Mouse (Mus musculus) fat pad, adult 2 months (tissue): ENCODE data around the gene Rab11a.
A peak's percentile ranks its signal among the peaks of the same experiment; 100 is the strongest.
"Not testable (repeated sequence)": the region's sequence is repeated elsewhere in the genome, so short reads cannot be mapped to it uniquely, and the experiment has no call there.

ENCODE experiments used
- DNase-seq: peaks from one replicate; pipeline ENCODE4 v3.0.0-alpha.2; 2011; ENCODE audit warnings: low read depth, low spot score; ENCODE audit errors: extremely low read depth

Rab11a gene

GRCm38 (mm10) chr9:64696404-64696803 lies 41.2 kb downstream of the Rab11a start:
- DNase-seq: peak; percentile 43

GRCm38 (mm10) chr9:64695266-64695665 lies 42.3 kb downstream of the Rab11a start:
- no peak for DNase-seq

- no peak for DNase-seq
These were observed 44.5 kb downstream of the Rab11a start for GRCm38 (mm10) chr9:64693094-64693493.

- no peak for DNase-seq
These were observed 46.4 kb downstream of the Rab11a start for GRCm38 (mm10) chr9:64691176-64691575.

GRCm38 (mm10) chr9:64690771-64691170 lies 46.8 kb downstream of the Rab11a start:
- DNase-seq: no peak

- DNase-seq: no peak
These were observed 49.6 kb downstream of the Rab11a start for GRCm38 (mm10) chr9:64688015-64688394.

- no peak for DNase-seq
These were observed 50.2 kb downstream of the Rab11a start for GRCm38 (mm10) chr9:64687122-64688014.

GRCm38 (mm10) chr9:64671341-64672319 lies 65.9 kb downstream of the Rab11a start:
- not testable (repeated sequence) for DNase-seq

GRCm38 (mm10) chr9:64668001-64668400 lies 69.6 kb downstream of the Rab11a start:
- DNase-seq: no peak

GRCm38 (mm10) chr9:64667513-64667912 lies 70.0 kb downstream of the Rab11a start:
- DNase-seq: no peak

- DNase-seq: no peak
These were observed 71.0 kb downstream of the Rab11a start for GRCm38 (mm10) chr9:64666549-64666948.
